Mouse (Mus musculus) spleen, adult 2 months (tissue): Measurements from ENCODE around the gene Comt.

Source experiments
- CTCF ChIP-seq: fragments of 200-500 bp; IDR thresholded peaks from 2 replicates; pipeline ENCODE4 v1.5.1; 2011; ENCODE audit warnings: mild to moderate bottlenecking, inconsistent platforms; ENCODE audit not compliant: insufficient read depth, insufficient read length, insufficient replicate concordance; ENCODE audit errors: extremely low read depth
- POLR2A ChIP-seq: fragments of 200-500 bp; IDR thresholded peaks from 2 replicates; pipeline ENCODE4 v1.6.1; 2011; ENCODE audit warnings: low read depth, low read length, inconsistent platforms

GRCm38 (mm10) chr16:18356961-18357360, 69.7 kb downstream of the Comt start:
- TF ChIP-seq POLR2A (no peak), CTCF (no peak)
